Comparison of ENCODE assay signal across 8 mouse cellular contexts in the genomic region with DNA sequence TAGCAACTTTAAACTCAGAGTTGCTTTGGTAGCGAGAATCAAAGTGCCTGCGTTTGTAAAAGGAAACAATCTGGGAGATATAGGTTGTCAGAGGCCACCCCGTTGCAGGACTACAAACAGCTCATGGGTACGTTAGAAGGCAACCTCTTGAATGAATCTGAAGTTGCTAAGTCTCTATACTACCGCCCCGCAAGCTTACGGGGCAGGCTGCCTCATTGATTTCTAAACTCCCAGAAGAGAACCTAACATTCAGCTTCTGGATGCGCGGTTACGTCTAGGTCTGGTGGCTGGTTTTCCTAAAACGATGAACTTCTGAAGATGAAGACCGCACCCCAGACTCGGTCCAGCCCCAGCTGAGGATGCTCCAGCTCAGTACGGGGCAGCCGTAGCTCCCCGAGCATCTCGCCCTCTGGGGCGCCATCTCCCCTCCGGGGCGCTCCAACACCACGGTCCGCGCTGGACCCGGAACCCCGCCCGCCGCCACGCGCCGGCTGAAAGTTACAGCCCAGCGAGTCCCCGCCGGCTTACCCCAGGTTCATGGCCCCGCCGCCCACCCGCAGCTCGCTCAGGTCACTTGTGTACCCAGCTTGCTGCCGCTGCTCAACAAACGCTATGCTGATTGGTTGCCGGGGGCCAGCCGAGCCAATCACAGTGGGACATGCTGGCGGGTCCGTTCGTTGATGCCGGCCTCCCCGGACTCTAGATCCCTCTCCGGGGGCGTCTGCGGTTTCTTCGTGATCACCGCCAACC. TPM values are rescaled to one million over a fixed set of nuclear protein-coding genes. Genes with fewer than 3 reads are reported as not detected.
DNase-seq lines count a peak whose midpoint lies in the region; ATAC-seq and TF ChIP-seq lines count a peak whose summit lies in the region.

A gene (minus strand): TSS at position 567 of the 750 bp plus-strand sequence.

- H3K27ac ChIP-seq in bone marrow, adult 2 months (ENCODE audit: control insufficient read depth, insufficient read depth, low read depth, low read length, poor library complexity) = no peak within 1 kb of the TSS
- H3K27ac ChIP-seq in embryonic facial prominence, embryonic 15.5 days (replicated peaks) = peak within 1 kb of the TSS; percentile 65; the same call in 1 of the 2 replicates
- peak within 1 kb of the TSS; percentile 39; the same call in 1 of the 2 replicates for H3K27ac ChIP-seq in kidney, embryonic 14.5 days (ENCODE audit: low read depth, low read length)
- peak within 1 kb of the TSS; percentile 65; the same call in 1 of the 2 replicates for H3K27ac ChIP-seq in limb, embryonic 15.5 days

- peak within 1 kb of the TSS; percentile 63 for H3K9ac ChIP-seq in embryonic facial prominence, embryonic 15.5 days
- peak within 1 kb of the TSS; percentile 74 for H3K9ac ChIP-seq in kidney, embryonic 14.5 days (ENCODE audit: low read depth, low read length)
- peak within 1 kb of the TSS; percentile 60 for H3K9ac ChIP-seq in limb, embryonic 15.5 days

- no peak for TF ChIP-seq CTCF in bone marrow, adult 2 months (IDR thresholded peaks at IDR 0.05; ENCODE audit: control insufficient read depth, insufficient read depth, low read length)

- H3K27me3 ChIP-seq in embryonic facial prominence, embryonic 15.5 days = no peaks in the 10 kb centered on the region
- no peaks in the 10 kb centered on the region for H3K27me3 ChIP-seq in kidney, embryonic 14.5 days (ENCODE audit: control insufficient read depth, insufficient read depth, low read length)
- H3K27me3 ChIP-seq in limb, embryonic 15.5 days = no peaks in the 10 kb centered on the region

- ATAC-seq in embryonic facial prominence, embryonic 15.5 days (ENCODE audit: insufficient number of reproducible peaks, low FRiP score, low TSS enrichment, low read depth) = peak; percentile 97
- peak; percentile 98 for ATAC-seq in kidney, embryonic 14.5 days (ENCODE audit: low FRiP score, low TSS enrichment)
- ATAC-seq in limb, embryonic 15.5 days (ENCODE audit: insufficient number of reproducible peaks, low FRiP score, low TSS enrichment, low read depth) = peak; percentile 90

- no peaks in the 10 kb centered on the region for H3K9me3 ChIP-seq in embryonic facial prominence, embryonic 15.5 days (replicated peaks)
- H3K9me3 ChIP-seq in kidney, embryonic 14.5 days (ENCODE audit: control insufficient read depth, low read length) = no peaks in the 10 kb centered on the region
- no peaks in the 10 kb centered on the region for H3K9me3 ChIP-seq in limb, embryonic 15.5 days

- H3K4me2 ChIP-seq in embryonic facial prominence, embryonic 15.5 days (replicated peaks) = peak within 1 kb of the TSS; percentile 67
- peak within 1 kb of the TSS; percentile 67 for H3K4me2 ChIP-seq in kidney, embryonic 14.5 days (replicated peaks; ENCODE audit: low read depth, low read length)
- peak within 1 kb of the TSS; percentile 53 for H3K4me2 ChIP-seq in limb, embryonic 15.5 days

- TF ChIP-seq POLR2A in bone marrow, adult 2 months (IDR thresholded peaks at IDR 0.05; ENCODE audit: borderline replicate concordance, control insufficient read depth, low read depth, low read length) = peak; percentile 58; the same call in 1 of the 2 replicates

- peak within 1 kb of the TSS; percentile 89 for H3K4me3 ChIP-seq in bone marrow, adult 2 months (replicated peaks; ENCODE audit: control insufficient read depth, low read depth, low read length)
- peak within 1 kb of the TSS; percentile 85 for H3K4me3 ChIP-seq in embryonic facial prominence, embryonic 15.5 days (replicated peaks)
- H3K4me3 ChIP-seq in kidney, embryonic 14.5 days (ENCODE audit: low read length) = peak within 1 kb of the TSS; percentile 71
- H3K4me3 ChIP-seq in limb, embryonic 15.5 days = peak within 1 kb of the TSS; percentile 79

- H3K36me3 ChIP-seq in embryonic facial prominence, embryonic 15.5 days = 0 out of 2 replicates have a peak, but pooled peaks cover 5% of the 10 kb centered on the region
- peaks cover 2% of the 10 kb centered on the region; the same call in 1 of the 2 replicates for H3K36me3 ChIP-seq in kidney, embryonic 14.5 days (ENCODE audit: control insufficient read depth, insufficient read depth, low read length)
- H3K36me3 ChIP-seq in limb, embryonic 15.5 days = 0 out of 2 replicates have a peak, but pooled peaks cover 6% of the 10 kb centered on the region

- peak; percentile 93 for DNase-seq in 416B (ENCODE audit: low read depth)
- peak; percentile 98 to 99 for DNase-seq in heart, adult 9 months (ENCODE audit: low spot score in 2 of 2)
- peak; percentile 83 to 90 for DNase-seq in monocyte, adult 2 months (ENCODE audit: low read depth in 1 of 2, low spot score in 2 of 2)
- peak; percentile 92 to 95 for DNase-seq in spleen, postnatal 36 days (ENCODE audit: low spot score in 2 of 2)

- H3K4me1 ChIP-seq in bone marrow, adult 2 months (ENCODE audit: control insufficient read depth, insufficient read depth, low read length) = no peaks in the 10 kb centered on the region
- peaks cover 11% of the 10 kb centered on the region; the same call in 1 of the 2 replicates for H3K4me1 ChIP-seq in embryonic facial prominence, embryonic 15.5 days
- peaks cover 3% of the 10 kb centered on the region; the same call in 1 of the 2 replicates for H3K4me1 ChIP-seq in kidney, embryonic 14.5 days (ENCODE audit: control insufficient read depth, insufficient read depth, low read length)
- H3K4me1 ChIP-seq in limb, embryonic 15.5 days = peaks cover 3% of the 10 kb centered on the region

- WGBS in bone marrow, adult 2 months = under 1% methylated on average over 51 of the region's 51 CpGs
- under 1% methylated on average over 51 of the region's 51 CpGs for WGBS in embryonic facial prominence, embryonic 15.5 days
- under 1% methylated on average over 50 of the region's 51 CpGs for WGBS in kidney, embryonic 14.5 days
- WGBS in limb, embryonic 15.5 days = under 1% methylated on average over 51 of the region's 51 CpGs

RNA-seq across cellular contexts. Expression of the gene that starts here (rescaled TPM):
- 3.2 and 9.7 TPM in 2 replicates for polyA plus RNA-seq in bone marrow, adult 2 months (2011; ENCODE audit: insufficient read depth, insufficient read length, low replicate concordance, missing spikeins)
- polyA plus RNA-seq in embryonic facial prominence, embryonic 15.5 days (2015; fragmentation: Nextera tagmentation; extraction: Ambion mirVana) = 11.8 and 14.5 TPM in 2 replicates
- 11.3 and 14.6 TPM in 2 replicates for polyA plus RNA-seq in kidney, embryonic 14.5 days (2014; fragmentation: Nextera tagmentation; extraction: Ambion mirVana)
- polyA plus RNA-seq in limb, embryonic 15.5 days (2015; fragmentation: Nextera tagmentation; extraction: Ambion mirVana) = 11.1 and 11.2 TPM in 2 replicates
